Mouse (Mus musculus): ENCODE data around the gene Dhrs4. TPM values are rescaled to one million over a fixed set of nuclear protein-coding genes. Genes with fewer than 3 reads are reported as not detected.
A peak's percentile ranks its signal among the peaks of the same experiment; 100 is the strongest.

The Dhrs4 gene
- polyA plus RNA-seq, 1 experiment from 2014 or later: 59.9 TPM

DNA sequence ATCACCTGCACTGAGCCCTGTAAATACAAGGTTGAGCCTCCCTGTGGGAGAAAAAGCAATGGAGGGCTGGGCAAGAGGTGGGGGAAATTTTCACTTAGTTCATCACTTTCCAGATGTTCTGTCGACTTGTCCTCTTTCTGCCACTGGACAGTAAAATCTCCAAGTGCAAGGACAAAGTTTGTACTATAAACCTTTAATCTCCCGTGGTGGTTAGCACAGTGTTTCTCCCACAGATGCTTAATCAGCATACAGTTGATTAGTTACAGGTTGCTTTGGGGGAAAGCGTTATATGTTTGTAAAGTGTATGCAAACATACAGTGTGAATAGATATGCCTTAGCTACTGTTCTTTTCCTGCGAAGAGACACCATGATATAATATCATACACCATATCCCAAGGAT, 12.1 kb upstream of the Dhrs4 start:
- H3K36me3 ChIP-seq (replicated peaks): no peaks in the 10 kb centered on the region
- ATAC-seq (ENCODE audit: low FRiP score): no peak
- H3K9me3 ChIP-seq: no peaks in the 10 kb centered on the region
- no peak overlapping the region for H3K9ac ChIP-seq
- no peak overlapping the region for H3K27ac ChIP-seq
- H3K27me3 ChIP-seq: 0 out of 2 replicates have a peak, but pooled peaks cover 11% of the 10 kb centered on the region
- no peaks in the 10 kb centered on the region for H3K4me1 ChIP-seq
- H3K4me2 ChIP-seq: no peak overlapping the region
- no peak overlapping the region for H3K4me3 ChIP-seq (replicated peaks)
- WGBS: 79% methylated on average over 4 of the region's 4 CpGs

GRCm38 (mm10) chr14:55467108-55467507, 11.4 kb upstream of the Dhrs4 start:
- no peak for ATAC-seq (ENCODE audit: low FRiP score)
- no peak overlapping the region for H3K4me3 ChIP-seq (replicated peaks)
- no peaks in the 10 kb centered on the region for H3K9me3 ChIP-seq
- H3K4me2 ChIP-seq: no peak overlapping the region
- no peaks in the 10 kb centered on the region for H3K36me3 ChIP-seq (replicated peaks)
- 0 out of 2 replicates have a peak, but pooled peaks cover 2% of the 10 kb centered on the region for H3K4me1 ChIP-seq
- H3K9ac ChIP-seq: no peak overlapping the region
- 0 out of 2 replicates have a peak, but pooled peaks cover 11% of the 10 kb centered on the region for H3K27me3 ChIP-seq
- WGBS: 84% methylated on average over 7 of the region's 7 CpGs
- H3K27ac ChIP-seq: no peak overlapping the region

- Histone ChIP-seq H3K9me3 (no peaks in the 10 kb centered on the region), H3K27me3 (0 out of 2 replicates have a peak, but pooled peaks cover 11% of the 10 kb centered on the region), H3K4me3 (replicated peaks) (no peak overlapping the region), H3K27ac (no peak overlapping the region), H3K36me3 (replicated peaks) (no peaks in the 10 kb centered on the region), H3K4me1 (0 out of 2 replicates have a peak, but pooled peaks cover 2% of the 10 kb centered on the region), H3K4me2 (no peak overlapping the region), H3K9ac (no peak overlapping the region)
- no peak for ATAC-seq (ENCODE audit: low FRiP score)
- 82% methylated on average over 2 of the region's 2 CpGs for WGBS
Observed at GRCm38 (mm10) chr14:55468301-55468741, 10.2 kb upstream of the Dhrs4 start.

DNA sequence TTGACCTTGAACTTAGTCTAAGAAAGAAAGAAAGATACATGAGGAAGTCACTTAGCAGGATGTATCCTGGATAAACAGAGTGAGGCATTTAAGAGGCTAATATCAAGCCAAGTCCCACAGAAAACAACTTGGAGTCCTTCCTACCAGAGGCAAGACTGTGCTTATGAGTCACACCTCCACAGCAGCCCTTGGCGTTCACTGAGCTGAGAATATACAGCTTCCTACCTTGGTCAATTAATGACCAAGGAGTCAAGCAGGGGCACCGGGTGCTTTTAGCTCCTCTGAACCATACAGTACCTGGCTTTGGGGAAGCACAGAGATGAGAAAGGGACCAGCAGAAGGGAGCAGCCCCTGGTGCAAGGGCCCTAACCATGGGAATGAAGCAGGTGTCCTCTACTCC, 9.5 kb upstream of the Dhrs4 start:
- H3K36me3 ChIP-seq (replicated peaks): no peaks in the 10 kb centered on the region
- no peak overlapping the region for H3K4me2 ChIP-seq
- 0 out of 2 replicates have a peak, but pooled peaks cover 2% of the 10 kb centered on the region for H3K4me1 ChIP-seq
- no peak overlapping the region for H3K4me3 ChIP-seq (replicated peaks)
- no peaks in the 10 kb centered on the region for H3K9me3 ChIP-seq
- no peak for ATAC-seq (ENCODE audit: low FRiP score)
- WGBS: 85% methylated on average over 2 of the region's 2 CpGs
- no peak overlapping the region for H3K27ac ChIP-seq
- H3K27me3 ChIP-seq: 0 out of 2 replicates have a peak, but pooled peaks cover 11% of the 10 kb centered on the region
- no peak overlapping the region for H3K9ac ChIP-seq

GRCm38 (mm10) chr14:55469821-55470220, 8.7 kb upstream of the Dhrs4 start:
- Histone ChIP-seq H3K27ac (no peak overlapping the region), H3K27me3 (0 out of 2 replicates have a peak, but pooled peaks cover 11% of the 10 kb centered on the region), H3K9me3 (no peaks in the 10 kb centered on the region), H3K36me3 (replicated peaks) (no peaks in the 10 kb centered on the region), H3K9ac (no peak overlapping the region), H3K4me2 (no peak overlapping the region), H3K4me3 (replicated peaks) (no peak overlapping the region), H3K4me1 (0 out of 2 replicates have a peak, but pooled peaks cover 2% of the 10 kb centered on the region)
- 85% methylated on average over 6 of the region's 6 CpGs for WGBS
- ATAC-seq (ENCODE audit: low FRiP score): no peak

DNA sequence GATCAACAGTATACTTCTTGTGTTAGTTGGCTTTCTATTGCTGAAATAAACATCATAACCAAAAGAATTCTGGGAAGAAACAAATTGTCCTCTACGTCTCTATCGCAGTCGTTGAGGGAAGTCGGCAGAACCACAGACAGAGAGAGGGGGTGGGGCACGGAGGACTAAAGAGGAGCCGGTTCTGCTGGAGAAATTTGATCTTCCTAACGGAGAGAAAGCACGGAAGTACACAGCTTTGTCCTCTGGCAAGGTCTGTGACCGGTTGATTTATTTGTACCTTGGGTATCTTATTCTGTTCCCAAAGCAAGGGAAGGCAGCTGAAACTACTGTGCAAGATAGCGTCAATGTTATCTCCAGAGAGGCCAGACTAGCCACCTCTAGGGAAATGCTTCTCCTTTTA, 7.8 kb upstream of the Dhrs4 start:
- Histone ChIP-seq H3K36me3 (replicated peaks) (no peaks in the 10 kb centered on the region), H3K4me2 (no peak overlapping the region), H3K4me1 (0 out of 2 replicates have a peak, but pooled peaks cover 2% of the 10 kb centered on the region), H3K9me3 (no peaks in the 10 kb centered on the region), H3K27ac (no peak overlapping the region), H3K27me3 (0 out of 2 replicates have a peak, but pooled peaks cover 11% of the 10 kb centered on the region), H3K9ac (no peak overlapping the region; the same call in 1 of the 2 replicates), H3K4me3 (replicated peaks) (no peak overlapping the region)
- WGBS: 19% methylated on average over 10 of the region's 10 CpGs
- ATAC-seq (ENCODE audit: low FRiP score): no peak

DNA sequence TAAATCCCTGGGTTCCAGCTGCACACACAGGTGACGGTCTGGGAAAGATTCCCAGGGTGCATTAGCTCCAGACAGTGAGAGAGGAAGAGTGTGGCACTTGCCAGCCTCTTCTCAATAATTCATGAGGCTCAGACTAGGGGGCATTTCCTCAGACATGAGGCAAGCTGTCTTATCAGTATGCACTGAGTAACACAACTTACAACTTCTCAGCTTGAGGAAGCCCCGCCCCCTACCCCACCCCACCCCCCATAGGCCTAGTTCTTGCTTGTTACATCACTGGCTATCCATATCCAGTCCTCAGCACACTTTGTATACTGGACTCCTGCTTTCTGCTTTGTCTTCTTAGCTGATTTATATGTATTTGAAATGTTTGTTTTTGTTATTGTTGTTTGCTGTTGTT, 2.9 kb upstream of the Dhrs4 start:
- Histone ChIP-seq H3K9me3 (no peaks in the 10 kb centered on the region), H3K4me2 (no peak overlapping the region), H3K36me3 (replicated peaks) (no peaks in the 10 kb centered on the region), H3K9ac (no peak overlapping the region), H3K27me3 (no peaks in the 10 kb centered on the region), H3K4me1 (peaks cover 9% of the 10 kb centered on the region; the same call in 1 of the 2 replicates), H3K27ac (no peak overlapping the region), H3K4me3 (replicated peaks) (no peak overlapping the region)
- WGBS: 67% methylated on average over 2 of the region's 2 CpGs
- no peak for ATAC-seq (ENCODE audit: low FRiP score)

DNA sequence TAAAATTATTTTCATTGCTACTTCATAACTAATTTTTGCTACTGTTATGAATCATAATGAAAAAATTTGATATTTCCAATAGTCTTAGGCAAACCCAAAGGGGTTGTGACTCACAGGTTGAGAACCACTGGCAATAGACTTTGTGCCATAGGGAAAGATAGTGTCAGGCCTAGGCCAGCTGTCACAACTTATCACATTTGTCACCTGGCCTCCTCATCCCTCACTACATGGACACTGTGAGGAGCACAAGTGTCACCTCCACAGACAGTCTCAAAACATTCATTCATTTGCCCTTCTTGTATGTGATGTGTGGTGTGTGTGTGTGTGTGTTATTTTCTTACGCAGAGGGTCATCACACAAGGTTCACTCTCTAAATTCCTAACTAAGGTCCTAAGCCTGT, 1.1 kb upstream of the Dhrs4 start:
- Histone ChIP-seq H3K4me3 (replicated peaks) (no peak overlapping the region), H3K27ac (no peak overlapping the region), H3K9ac (no peak overlapping the region), H3K9me3 (no peaks in the 10 kb centered on the region), H3K4me1 (peaks cover 6% of the 10 kb centered on the region; the same call in 1 of the 2 replicates), H3K4me2 (no peak overlapping the region), H3K27me3 (no peaks in the 10 kb centered on the region), H3K36me3 (replicated peaks) (0 out of 2 replicates have a peak, but pooled peaks cover 4% of the 10 kb centered on the region)
- 100% methylated on average over 1 of the region's 1 CpGs for WGBS
- ATAC-seq (ENCODE audit: low FRiP score): no peak

DNA sequence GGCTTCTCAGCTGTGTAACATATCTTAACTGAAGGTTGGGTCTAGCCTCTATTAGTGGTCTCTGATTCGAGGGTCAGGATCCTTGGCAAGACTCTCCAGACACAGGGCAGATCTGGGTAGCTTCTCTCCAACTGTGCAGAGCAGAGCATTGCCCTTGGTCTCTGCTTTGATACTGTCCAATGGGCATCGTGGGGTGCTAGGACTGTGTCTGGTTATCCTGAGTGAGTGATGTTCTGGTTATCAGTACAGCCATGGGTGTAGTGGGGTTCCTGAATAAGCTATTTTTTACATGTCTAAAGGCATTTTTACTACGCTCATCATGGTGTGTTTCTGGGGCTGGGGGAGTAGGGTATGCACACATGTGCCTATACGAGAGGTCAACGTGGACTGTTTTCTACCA, 729 bp upstream of the Dhrs4 start:
- H3K4me3 ChIP-seq (replicated peaks): no peak overlapping the region
- WGBS: 90% methylated on average over 5 of the region's 5 CpGs
- H3K9ac ChIP-seq: no peak overlapping the region
- no peaks in the 10 kb centered on the region for H3K9me3 ChIP-seq
- peaks cover 6% of the 10 kb centered on the region; the same call in 1 of the 2 replicates for H3K4me1 ChIP-seq
- no peak overlapping the region for H3K27ac ChIP-seq
- no peaks in the 10 kb centered on the region for H3K27me3 ChIP-seq
- peak overlapping the region; percentile 67; the same call in 1 of the 2 replicates for H3K4me2 ChIP-seq
- 0 out of 2 replicates have a peak, but pooled peaks cover 4% of the 10 kb centered on the region for H3K36me3 ChIP-seq (replicated peaks)
- no peak for ATAC-seq (ENCODE audit: low FRiP score)

GRCm38 (mm10) chr14:55479629-55480028, 1.1 kb downstream of the Dhrs4 start:
- WGBS: 93% methylated on average over 10 of the region's 10 CpGs
- H3K9ac ChIP-seq: peak overlapping the region; percentile 17; the same call in 1 of the 2 replicates
- peaks cover 6% of the 10 kb centered on the region; the same call in 1 of the 2 replicates for H3K4me1 ChIP-seq
- no peak for ATAC-seq (ENCODE audit: low FRiP score)
- peak overlapping the region; percentile 67; the same call in 1 of the 2 replicates for H3K4me2 ChIP-seq
- H3K36me3 ChIP-seq (replicated peaks): 0 out of 2 replicates have a peak, but pooled peaks cover 4% of the 10 kb centered on the region
- H3K27ac ChIP-seq: no peak overlapping the region
- no peaks in the 10 kb centered on the region for H3K9me3 ChIP-seq
- H3K27me3 ChIP-seq: no peaks in the 10 kb centered on the region
- H3K4me3 ChIP-seq (replicated peaks): no peak overlapping the region

DNA sequence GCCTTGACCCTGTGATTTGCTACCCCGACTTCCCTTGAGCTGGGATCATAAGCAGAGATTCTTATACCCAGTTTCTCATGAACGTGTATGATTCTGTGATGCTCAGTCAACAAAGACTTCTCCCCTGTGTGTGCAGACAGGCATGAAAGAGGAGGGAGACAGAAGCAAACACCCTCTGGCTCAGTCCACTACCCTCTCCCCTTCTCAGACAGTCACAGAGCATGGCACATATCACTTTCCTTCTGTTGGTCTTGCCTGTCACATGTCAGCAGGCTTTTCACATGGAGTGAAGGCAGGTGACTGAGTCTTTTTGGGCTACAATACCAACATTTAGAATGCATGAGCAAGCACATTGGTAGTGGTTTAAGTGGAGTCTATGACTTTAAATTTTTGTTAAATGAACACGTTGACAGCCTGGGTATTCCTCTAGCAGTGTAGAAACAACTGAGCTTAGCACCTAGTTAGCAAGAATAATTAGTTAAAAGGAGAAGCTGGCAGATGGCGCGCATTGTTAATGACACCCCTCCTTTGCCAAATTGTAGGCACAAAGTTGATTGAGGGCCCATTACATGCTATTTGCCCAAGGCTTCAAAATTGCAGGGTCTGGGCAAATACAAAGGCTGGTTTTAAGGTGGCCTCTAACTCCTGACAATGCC, 6.0 kb downstream of the Dhrs4 start:
- WGBS: 52% methylated on average over 5 of the region's 5 CpGs
- H3K9ac ChIP-seq: no peak overlapping the region
- peaks cover 1% of the 10 kb centered on the region; the same call in 1 of the 2 replicates for H3K4me1 ChIP-seq
- H3K9me3 ChIP-seq: no peaks in the 10 kb centered on the region
- H3K36me3 ChIP-seq (replicated peaks): peaks cover 16% of the 10 kb centered on the region
- H3K4me3 ChIP-seq (replicated peaks): no peak overlapping the region
- H3K27ac ChIP-seq: peak overlapping the region; percentile 74
- peak; percentile 58; the same call in 1 of the 2 replicates for ATAC-seq (ENCODE audit: low FRiP score)
- H3K27me3 ChIP-seq: no peaks in the 10 kb centered on the region
- no peak overlapping the region for H3K4me2 ChIP-seq

GRCm38 (mm10) chr14:55486836-55487235, 8.3 kb downstream of the Dhrs4 start:
- H3K36me3 ChIP-seq (replicated peaks): peaks cover 12% of the 10 kb centered on the region
- H3K4me1 ChIP-seq: peaks cover 10% of the 10 kb centered on the region
- H3K9me3 ChIP-seq: no peaks in the 10 kb centered on the region
- no peak overlapping the region for H3K4me3 ChIP-seq (replicated peaks)
- H3K4me2 ChIP-seq: no peak overlapping the region
- ATAC-seq (ENCODE audit: low FRiP score): no peak
- 91% methylated on average over 8 of the region's 8 CpGs for WGBS
- H3K27ac ChIP-seq: no peak overlapping the region
- no peaks in the 10 kb centered on the region for H3K27me3 ChIP-seq
- H3K9ac ChIP-seq: no peak overlapping the region

Data from forebrain, embryonic 12.5 days (tissue).